Mouse (Mus musculus) liver, embryonic 14.5 days (tissue): ENCODE results near the gene Ggact. TPM values are rescaled to one million over a fixed set of nuclear protein-coding genes. Genes with fewer than 3 reads are reported as not detected.

ENCODE experiments used
- ATAC-seq: fragments of 200-750 bp; cut with Nextera tagmentation; 2 replicates; pipeline ENCODE4 v1.8.0; 2017; ENCODE audit warnings: moderate number of reproducible peaks, mild to moderate bottlenecking, moderate library complexity; ENCODE audit not compliant: insufficient read depth
- DNase-seq, 3 experiments: peaks; one replicate each; pipeline ENCODE4 v3.0.0-alpha.2; 2012 to 2013; ENCODE audit warnings: low read depth in 3 of 3, low spot score in 3 of 3
- H3K27ac ChIP-seq: fragments of 300-500 bp; sonication (generic); 2 replicates; pipeline ENCODE4 v1.5.1; 2014; ENCODE audit warnings: moderate library complexity, mild to moderate bottlenecking, control low read depth, inconsistent platforms
- H3K27me3 ChIP-seq: fragments of 300-500 bp; sonication (generic); 2 replicates; pipeline ENCODE4 v1.6.1; 2014; ENCODE audit warnings: mild to moderate bottlenecking, low read length, moderate library complexity; ENCODE audit not compliant: control insufficient read depth, insufficient read depth
- H3K36me3 ChIP-seq: fragments of 300-500 bp; sonication (generic); replicated peaks from 2 replicates; pipeline ENCODE4 v1.6.1; 2014; ENCODE audit warnings: low read depth; ENCODE audit not compliant: control insufficient read depth, insufficient read depth
- H3K4me1 ChIP-seq, 2 experiments: fragments of 200-500 bp in 1 of 2; fragments of 300-500 bp in 1 of 2; sonication (generic) in 1 of 2; replicated peaks; 2 replicates each; pipeline ENCODE4 v1.6.1; 2012 to 2014; ENCODE audit warnings: antibody characterized with exemption in 1 of 2, inconsistent platforms in 1 of 2, low read length in 1 of 2; ENCODE audit not compliant: control insufficient read depth in 2 of 2, insufficient read depth in 2 of 2
- H3K4me2 ChIP-seq: fragments of 300-500 bp; sonication (generic); 2 replicates; pipeline ENCODE4 v1.6.1; 2014; ENCODE audit warnings: low read depth, mild to moderate bottlenecking, control low read depth, moderate library complexity
- H3K4me3 ChIP-seq, 2 experiments: fragments of 200-500 bp in 1 of 2; fragments of 300-500 bp in 1 of 2; sonication (generic) in 1 of 2; 2 replicates each; pipeline ENCODE4 v1.5.1; 2012 to 2014; ENCODE audit warnings: low read depth in 2 of 2, low read length in 2 of 2, mild to moderate bottlenecking in 2 of 2, control low read depth in 1 of 2, inconsistent platforms in 1 of 2, moderate library complexity in 1 of 2; ENCODE audit not compliant: insufficient read depth in 1 of 2
- H3K9ac ChIP-seq: fragments of 300-500 bp; sonication (generic); replicated peaks from 2 replicates; pipeline ENCODE4 v1.6.1; 2014; ENCODE audit warnings: mild to moderate bottlenecking, control low read depth, moderate library complexity
- H3K9me3 ChIP-seq: fragments of 300-500 bp; sonication (generic); 2 replicates; pipeline ENCODE4 v1.6.1; 2016; ENCODE audit warnings: low read length, mixed read lengths; ENCODE audit not compliant: control insufficient read depth
- CTCF ChIP-seq: IDR thresholded peaks from 2 replicates; pipeline ENCODE4 v1.5.1; 2016; ENCODE audit warnings: antibody characterized with exemption, low read depth, control low read depth
- EP300 ChIP-seq: IDR thresholded peaks from 2 replicates; pipeline ENCODE4 v1.6.1; 2016; ENCODE audit warnings: antibody characterized with exemption, low read depth
- WGBS: fragments of 180-500 bp; shearing (Covaris S2); extraction: QIAGEN DNeasy Blood & Tissue Kit; methylation state at CpG from one replicate; pipeline ENCODE4 v1.1.7; 2014; ENCODE audit not compliant: insufficient replicate concordance; 5-methylcytosine and 5-hydroxymethylcytosine counted together
- polyA plus RNA-seq, 2 experiments: library from polyadenylated mRNA; depleted of rRNA in 1 of 2; stranded (reverse) in 1 of 2; unstranded in 1 of 2; fragments of >200 nt; fragmentation: Nextera tagmentation in 1 of 2; extraction: Ambion mirVana in 1 of 2; gene quantifications; 2 replicates each; pipeline versions ENCODE4 v1.2.1 to v1.2.3; 2012 to 2014

Ggact gene
- polyA plus RNA-seq, 2 experiments: 13.1 to 14.7 TPM

DNA sequence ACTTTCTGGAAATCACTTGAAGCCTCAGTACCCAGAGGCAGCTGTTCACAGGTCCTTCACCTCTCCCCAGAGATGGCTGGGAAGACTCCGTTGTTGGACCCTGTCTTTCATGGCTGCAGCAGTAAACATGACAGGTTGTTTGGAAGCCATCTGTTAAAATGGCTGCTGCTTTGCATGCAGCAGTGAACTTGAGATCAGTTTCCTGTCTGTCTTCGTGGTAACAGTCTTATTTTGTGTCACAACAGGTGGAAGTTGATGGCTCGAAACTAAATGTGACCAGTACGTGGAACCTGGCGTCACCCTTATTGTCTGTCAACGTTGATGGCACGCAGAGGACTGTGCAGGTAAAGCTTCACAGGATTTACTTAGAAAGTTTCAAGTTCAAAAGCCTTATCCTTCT, 123.4 kb downstream of the Ggact start:
- H3K27me3 ChIP-seq: no peaks in the 10 kb centered on the region
- no peak overlapping the region for H3K27ac ChIP-seq
- DNase-seq: no peak
- no peak overlapping the region for H3K9ac ChIP-seq
- no peak for ATAC-seq
- no peak overlapping the region for H3K4me3 ChIP-seq
- H3K9me3 ChIP-seq: no peaks in the 10 kb centered on the region
- TF ChIP-seq CTCF (no peak), EP300 (no peak)
- no peaks in the 10 kb centered on the region for H3K36me3 ChIP-seq
- 57% methylated on average over 7 of the region's 7 CpGs for WGBS
- no peak overlapping the region for H3K4me2 ChIP-seq
- no peaks in the 10 kb centered on the region for H3K4me1 ChIP-seq

DNA sequence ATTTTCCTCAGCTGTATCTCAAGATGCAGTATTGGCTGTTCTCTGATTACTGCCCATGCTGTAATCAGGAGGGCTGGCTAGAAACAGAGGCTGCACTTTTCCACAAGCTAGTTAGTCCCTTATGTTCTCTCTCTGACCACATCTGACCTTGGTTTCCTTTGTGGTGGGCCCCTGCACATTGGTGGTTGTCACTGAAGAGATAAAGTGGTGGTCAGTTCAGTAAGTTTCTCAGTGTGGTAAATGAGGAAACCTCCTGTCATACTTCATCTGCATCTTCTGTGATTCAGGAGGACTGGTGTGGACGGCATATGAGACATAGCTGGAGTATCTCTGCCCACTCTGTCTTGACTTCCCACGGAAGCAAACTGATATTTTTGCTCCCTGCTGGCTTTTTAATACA, 125.4 kb downstream of the Ggact start:
- Histone ChIP-seq H3K36me3 (no peaks in the 10 kb centered on the region), H3K4me1 (no peaks in the 10 kb centered on the region), H3K9me3 (no peaks in the 10 kb centered on the region), H3K9ac (no peak overlapping the region), H3K27ac (no peak overlapping the region), H3K27me3 (no peaks in the 10 kb centered on the region), H3K4me2 (no peak overlapping the region), H3K4me3 (no peak overlapping the region)
- DNase-seq (no peak), ATAC-seq (no peak)
- no peak for TF ChIP-seq EP300
- no peak for TF ChIP-seq CTCF
- 7% methylated on average over 2 of the region's 2 CpGs for WGBS

- Histone ChIP-seq H3K9ac (no peak overlapping the region), H3K27ac (no peak overlapping the region), H3K9me3 (no peaks in the 10 kb centered on the region), H3K4me2 (no peak overlapping the region), H3K4me3 (no peak overlapping the region), H3K36me3 (no peaks in the 10 kb centered on the region), H3K27me3 (no peaks in the 10 kb centered on the region), H3K4me1 (no peaks in the 10 kb centered on the region)
- no peak for TF ChIP-seq EP300
- TF ChIP-seq CTCF: no peak
- WGBS: 41% methylated on average over 4 of the region's 4 CpGs
- ATAC-seq (no peak), DNase-seq (no peak)
These were observed 128.9 kb downstream of the Ggact start for GRCm38 (mm10) chr14:122784701-122785100.

GRCm38 (mm10) chr14:122766448-122766847, 147.1 kb downstream of the Ggact start:
- H3K9me3 ChIP-seq: no peaks in the 10 kb centered on the region
- ATAC-seq: 0 out of 2 replicates have a peak, but pooled peaks have one; percentile 26
- no peak overlapping the region for H3K27ac ChIP-seq
- peaks cover 6 to 7% of the 10 kb centered on the region in 2 experiments; a peak in 3 of 4 replicates for H3K4me1 ChIP-seq
- WGBS: 49% methylated on average over 5 of the region's 5 CpGs
- no peak overlapping the region for H3K4me3 ChIP-seq
- no peak overlapping the region for H3K9ac ChIP-seq
- no peak for DNase-seq
- TF ChIP-seq EP300 (peak; percentile 35; the same call in 1 of the 2 replicates), CTCF (no peak)
- no peak overlapping the region for H3K4me2 ChIP-seq
- H3K27me3 ChIP-seq: no peaks in the 10 kb centered on the region
- H3K36me3 ChIP-seq: no peaks in the 10 kb centered on the region

Other genes with a start within 250 kb of the Ggact start
- gene Tmtc4, start 70.3 kb upstream of the Ggact start, polyA plus RNA-seq (2012; rRNA removed): 1.4 TPM in 2 replicates
- 1.6 and 2.3 TPM in 2 replicates for gene Tmtc4, start 70.3 kb upstream of the Ggact start, polyA plus RNA-seq (2014; fragmentation: Nextera tagmentation; extraction: Ambion mirVana)